Mouse (Mus musculus) gastrocnemius, postnatal 10 days (tissue): ENCODE results near the gene St6gal1. TPM values are rescaled to one million over a fixed set of nuclear protein-coding genes. Genes with fewer than 3 reads are reported as not detected.

ENCODE experiments used
- total RNA-seq, 2 experiments: library from RNA; stranded (reverse); gene quantifications; 2 replicates each; pipeline ENCODE4 v1.2.3; 2021

Gene St6gal1
- total RNA-seq, 2 experiments from 2014 or later: 9.5 to 9.8 TPM

Other genes starting within 250 kb of the St6gal1 start
- gene Kng2, start 195.3 kb upstream of the St6gal1 start, total RNA-seq: under 1 TPM in 1 of 2 experiments, not detected in 1; 0.32 TPM
- gene Kng1, start 166.9 kb upstream of the St6gal1 start, total RNA-seq: 1 to 10 TPM in 1 of 2 experiments, not detected in 1; 1.7 TPM
- 100 to 1,000 TPM; 272 to 309 TPM for gene Eif4a2, start 117.3 kb upstream of the St6gal1 start, total RNA-seq
- 1 to 10 TPM; 7.4 to 8.2 TPM for gene Rfc4, start 97.0 kb upstream of the St6gal1 start, total RNA-seq
- gene Adipoq, start 78.2 kb upstream of the St6gal1 start, total RNA-seq: 10 to 100 TPM; 12.4 to 15.1 TPM
- gene Rtp1, start 204.4 kb downstream of the St6gal1 start, total RNA-seq: not detected